Mouse (Mus musculus) heart, postnatal 0 days (tissue): ENCODE results near the gene Dnm1. TPM values are rescaled to one million over a fixed set of nuclear protein-coding genes. Genes with fewer than 3 reads are reported as not detected.
A peak's percentile ranks its signal among the peaks of the same experiment; 100 is the strongest.

Source experiments
- ATAC-seq: fragments of 200-750 bp; cut with Nextera tagmentation; 2 replicates; pipeline ENCODE4 v1.8.0; 2017; ENCODE audit warnings: low read depth, moderate number of reproducible peaks, moderate library complexity; ENCODE audit not compliant: insufficient read depth
- DNase-seq: peaks from one replicate; pipeline ENCODE4 v3.0.0-alpha.2; 2016; ENCODE audit warnings: low spot score
- H3K27ac ChIP-seq: fragments of 300-500 bp; sonication (generic); 2 replicates; pipeline ENCODE4 v1.5.1; 2014; ENCODE audit warnings: low read depth, mild to moderate bottlenecking
- H3K27me3 ChIP-seq: fragments of 300-500 bp; sonication (generic); 2 replicates; pipeline ENCODE4 v1.6.1; 2014; ENCODE audit warnings: low read length, mixed read lengths; ENCODE audit not compliant: control insufficient read depth, insufficient read depth
- H3K36me3 ChIP-seq: fragments of 300-500 bp; sonication (generic); replicated peaks from 2 replicates; pipeline ENCODE4 v1.6.1; 2014; ENCODE audit warnings: low read length, mixed read lengths; ENCODE audit not compliant: control insufficient read depth, insufficient read depth
- H3K4me1 ChIP-seq: fragments of 300-500 bp; sonication (generic); 2 replicates; pipeline ENCODE4 v1.6.1; 2014; ENCODE audit warnings: antibody characterized with exemption; ENCODE audit not compliant: control insufficient read depth, insufficient read depth
- H3K4me2 ChIP-seq: fragments of 300-500 bp; sonication (generic); 2 replicates; pipeline ENCODE4 v1.6.1; 2014; ENCODE audit warnings: low read depth, mild to moderate bottlenecking, low read length, moderate library complexity
- H3K4me3 ChIP-seq: fragments of 300-500 bp; sonication (generic); 2 replicates; pipeline ENCODE4 v1.5.1; 2014; ENCODE audit warnings: low read depth, low read length
- H3K9ac ChIP-seq: fragments of 300-500 bp; sonication (generic); replicated peaks from 2 replicates; pipeline ENCODE4 v1.6.1; 2014; ENCODE audit warnings: low read depth, low read length, mixed read lengths
- H3K9me3 ChIP-seq: fragments of 300-500 bp; sonication (generic); replicated peaks from 2 replicates; pipeline ENCODE4 v1.6.1; 2016; ENCODE audit warnings: low read length; ENCODE audit not compliant: control insufficient read depth
- CTCF ChIP-seq: IDR thresholded peaks from 2 replicates; pipeline ENCODE4 v1.5.1; 2016; ENCODE audit warnings: antibody characterized with exemption, control low read depth, low read depth
- EP300 ChIP-seq: IDR thresholded peaks from 2 replicates; pipeline ENCODE4 v1.6.1; 2016; ENCODE audit warnings: antibody characterized with exemption, low read depth
- WGBS: fragments of 180-500 bp; shearing (Covaris S2); extraction: QIAGEN DNeasy Blood & Tissue Kit; methylation state at CpG from one replicate; pipeline ENCODE4 v1.1.7; 2014; 5-methylcytosine and 5-hydroxymethylcytosine counted together
- polyA plus RNA-seq: library from polyadenylated mRNA; unstranded; fragments of >200 nt; fragmentation: Nextera tagmentation; extraction: Ambion mirVana; gene quantifications from 2 replicates; pipeline ENCODE4 v1.2.1, GENCODE M21; 2015
- total RNA-seq: library from RNA; depleted of rRNA; stranded (reverse); fragments of >200 nt; gene quantifications from 2 replicates; pipeline ENCODE4 v1.2.3, GENCODE M21; 2014; ENCODE audit warnings: low replicate concordance

The Dnm1 gene
- total and polyA plus RNA-seq, 2 experiments from 2014 or later = 1.5 to 10.3 TPM

DNA sequence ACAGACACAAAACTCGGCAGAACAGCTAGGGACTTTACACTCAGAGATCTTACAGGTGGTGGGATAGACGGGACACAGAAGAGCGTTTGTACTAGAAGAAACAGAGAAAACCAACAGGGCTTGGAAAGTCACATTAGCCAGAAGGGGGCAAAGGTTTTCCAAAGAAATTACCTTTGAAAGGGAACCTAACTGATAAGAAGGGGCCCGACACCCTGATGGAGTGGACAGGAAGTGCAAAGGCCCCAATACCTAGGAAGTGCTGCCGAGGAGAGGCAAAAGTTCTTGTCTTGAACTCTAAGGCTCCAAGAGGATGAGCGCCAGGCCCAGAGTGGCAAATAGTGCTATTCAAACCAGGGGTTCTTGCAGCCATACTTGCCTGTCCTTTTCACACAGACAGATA lies 698 bp upstream of the Dnm1 start:
- Histone ChIP-seq H3K4me1 (peaks cover 4% of the 10 kb centered on the region; the same call in 1 of the 2 replicates), H3K36me3 (no peaks in the 10 kb centered on the region), H3K27me3 (peaks cover 27% of the 10 kb centered on the region), H3K4me2 (no peak overlapping the region), H3K4me3 (no peak overlapping the region), H3K9me3 (no peaks in the 10 kb centered on the region), H3K9ac (no peak overlapping the region), H3K27ac (no peak overlapping the region)
- no peak for ATAC-seq
- no peak for TF ChIP-seq CTCF
- TF ChIP-seq EP300 = no peak
- WGBS = 64% methylated on average over 6 of the region's 6 CpGs
- DNase-seq = no peak

DNA sequence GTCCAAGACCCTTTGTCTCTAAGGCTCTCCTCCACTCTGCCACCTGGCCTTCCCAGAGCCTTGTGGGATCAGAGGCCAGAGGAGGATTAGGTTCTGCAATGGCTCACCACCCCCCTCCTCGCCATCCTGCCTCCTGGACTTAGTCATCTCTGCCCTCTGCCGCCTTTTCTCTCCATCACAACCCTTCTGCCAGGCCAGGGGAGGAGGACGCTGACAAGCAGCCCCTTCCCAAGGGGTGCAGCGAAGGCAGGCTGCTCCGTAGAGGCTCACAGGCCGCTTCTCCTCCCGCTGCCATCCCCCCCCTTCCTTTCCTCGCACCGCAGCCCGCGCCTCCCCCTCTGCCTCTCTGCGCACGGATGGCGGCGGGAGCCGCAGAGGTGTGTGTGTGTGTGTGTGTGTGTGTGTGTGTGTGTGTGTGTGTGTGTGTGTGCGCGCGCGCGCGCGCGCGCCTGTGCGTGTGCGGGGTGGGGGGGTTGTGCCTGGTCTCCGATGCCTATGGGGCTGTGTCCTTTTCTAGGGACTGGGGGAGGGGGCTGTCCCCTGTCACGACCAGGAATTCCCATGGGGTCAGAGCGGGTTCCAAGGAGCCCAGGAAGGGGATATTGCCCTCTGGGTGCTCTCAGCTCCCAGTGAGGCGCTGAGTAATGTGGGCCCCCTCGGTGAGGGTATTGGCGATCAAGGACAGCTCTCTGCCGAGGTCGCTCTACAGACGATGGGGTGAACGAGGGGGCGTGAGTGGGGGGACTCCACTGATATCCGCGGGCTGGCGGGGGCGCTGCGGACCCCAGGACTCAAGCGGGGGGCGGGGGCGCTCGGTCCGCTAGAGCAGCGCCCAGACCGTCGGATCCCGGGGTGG lies 759 bp downstream of the Dnm1 start, which contains the start of gene Ciz1:
Gene Ciz1 (plus strand): TSS at position 177 of the 856 bp plus-strand sequence.
- Histone ChIP-seq H3K4me1 (peaks cover 4% of the 10 kb centered on the region; the same call in 1 of the 2 replicates), H3K27me3 (peaks cover 27% of the 10 kb centered on the region), H3K36me3 (no peaks in the 10 kb centered on the region), H3K9me3 (no peaks in the 10 kb centered on the region), H3K4me2 (peak within 1 kb of the TSS; percentile 79), H3K27ac (no peak within 1 kb of the TSS), H3K9ac (peak within 1 kb of the TSS; percentile 51), H3K4me3 (peak within 1 kb of the TSS; percentile 48)
- no peak for TF ChIP-seq CTCF
- no peak for TF ChIP-seq EP300
- WGBS = 3% methylated on average over 42 of the region's 52 CpGs
- ATAC-seq (peak; percentile 12; the same call in 1 of the 2 replicates), DNase-seq (no peak)

DNA sequence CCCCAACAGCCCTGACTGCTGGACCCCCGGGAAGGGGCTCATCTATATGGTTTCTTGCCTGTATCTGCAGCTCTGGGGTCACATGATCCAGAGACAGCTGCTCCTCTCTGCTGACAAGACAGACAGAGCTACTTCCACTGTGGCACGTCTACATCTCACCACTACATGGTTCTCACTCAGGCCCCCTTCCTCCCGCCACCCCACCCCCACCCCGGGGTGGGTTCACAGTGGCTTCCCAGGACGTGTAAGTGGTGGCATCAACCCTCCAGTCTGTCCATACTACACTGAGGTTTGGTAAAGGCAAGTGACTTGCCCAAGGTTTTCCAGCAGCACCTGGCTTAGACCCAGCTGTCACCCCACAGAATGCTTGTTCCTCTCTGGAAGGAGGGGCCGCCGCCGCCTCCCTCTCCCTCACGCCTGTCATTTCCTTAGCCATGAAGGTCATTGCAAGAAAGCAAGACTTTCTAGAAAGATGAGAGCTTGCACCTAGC lies 1.6 kb downstream of the Dnm1 start:
- WGBS = 51% methylated on average over 9 of the region's 9 CpGs
- Histone ChIP-seq H3K4me1 (peaks cover 4% of the 10 kb centered on the region; the same call in 1 of the 2 replicates), H3K27me3 (peaks cover 30% of the 10 kb centered on the region), H3K27ac (no peak overlapping the region), H3K36me3 (no peaks in the 10 kb centered on the region), H3K9ac (no peak overlapping the region), H3K4me2 (peak overlapping the region; percentile 79; the same call in 1 of the 2 replicates), H3K4me3 (no peak overlapping the region), H3K9me3 (no peaks in the 10 kb centered on the region)
- ATAC-seq = no peak
- no peak for TF ChIP-seq EP300
- TF ChIP-seq CTCF = no peak
- no peak for DNase-seq

DNA sequence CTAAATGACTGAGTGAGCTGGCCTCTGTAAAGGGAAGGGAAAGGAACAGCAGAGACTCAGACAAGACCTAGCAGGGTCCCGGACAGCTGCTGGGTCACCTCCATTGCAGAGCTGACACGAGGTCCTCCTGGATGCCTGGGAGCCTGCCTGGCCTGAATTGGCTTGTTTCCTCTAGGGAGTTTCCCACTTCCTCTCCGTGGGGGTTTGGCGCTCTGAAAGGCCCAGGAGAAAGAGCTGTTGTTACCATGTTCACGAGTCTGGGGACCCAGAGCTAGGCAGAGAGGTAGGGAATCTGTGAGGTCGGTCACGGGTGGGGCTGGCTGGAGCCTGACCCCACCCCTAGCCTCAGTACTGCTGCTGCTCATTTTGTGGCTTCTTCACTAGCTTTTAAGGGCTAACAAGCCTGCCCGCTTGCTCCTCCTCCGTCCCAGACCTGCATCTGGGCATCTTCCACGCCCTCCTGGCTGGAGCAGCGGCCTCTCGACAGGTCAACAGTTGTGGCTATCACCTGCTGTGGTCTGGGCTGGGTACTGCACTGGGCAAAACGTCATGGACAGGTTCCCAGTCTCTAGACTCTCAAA lies 2.6 kb downstream of the Dnm1 start:
- no peak for DNase-seq
- Histone ChIP-seq H3K27ac (no peak overlapping the region), H3K4me1 (peaks cover 4% of the 10 kb centered on the region; the same call in 1 of the 2 replicates), H3K4me3 (no peak overlapping the region), H3K9ac (no peak overlapping the region), H3K4me2 (no peak overlapping the region), H3K27me3 (peaks cover 30% of the 10 kb centered on the region), H3K36me3 (no peaks in the 10 kb centered on the region), H3K9me3 (no peaks in the 10 kb centered on the region)
- WGBS = 54% methylated on average over 13 of the region's 13 CpGs
- TF ChIP-seq CTCF (no peak), EP300 (no peak)
- ATAC-seq = no peak

DNA sequence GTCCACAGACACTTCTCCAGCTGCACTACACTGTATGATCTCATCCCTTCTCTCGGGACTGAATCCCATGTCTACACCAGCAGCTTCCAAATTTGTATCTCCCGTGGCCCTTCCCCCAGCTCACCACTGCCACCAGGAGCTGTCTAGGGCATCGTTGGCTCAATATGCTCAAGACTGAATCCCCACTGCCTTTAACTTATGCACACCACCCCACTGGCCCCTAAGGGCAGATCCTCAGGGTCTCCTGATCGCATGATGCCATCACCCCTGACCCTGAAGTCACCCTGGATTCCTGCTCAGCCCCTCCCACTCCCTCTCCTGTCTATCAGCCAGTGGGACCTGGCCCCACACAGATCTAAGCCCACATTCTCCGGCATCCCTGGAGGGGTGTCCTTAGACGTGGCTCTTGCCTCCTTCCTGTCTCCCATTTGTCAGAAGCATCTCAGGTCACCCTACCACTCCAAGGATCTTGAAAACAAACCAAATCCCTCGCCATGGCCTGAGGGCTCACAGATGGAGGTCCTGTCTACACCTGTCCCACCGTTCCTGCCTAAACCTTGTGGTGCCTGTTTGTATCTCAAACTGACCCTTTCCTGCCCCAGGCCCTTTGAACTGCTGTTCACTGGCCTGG lies 3.4 kb downstream of the Dnm1 start:
- WGBS = 49% methylated on average over 8 of the region's 8 CpGs
- peaks cover 30% of the 10 kb centered on the region for H3K27me3 ChIP-seq
- no peak for DNase-seq

More for the DNA sequence above, 3.4 kb downstream of the Dnm1 start:
- H3K4me2 ChIP-seq = no peak overlapping the region
- peaks cover 4% of the 10 kb centered on the region; the same call in 1 of the 2 replicates for H3K4me1 ChIP-seq
- ATAC-seq = no peak
- no peak overlapping the region for H3K9ac ChIP-seq
- H3K27ac ChIP-seq = no peak overlapping the region
- no peak overlapping the region for H3K4me3 ChIP-seq
- no peak for TF ChIP-seq CTCF
- TF ChIP-seq EP300 = no peak
- H3K36me3 ChIP-seq = no peaks in the 10 kb centered on the region
- H3K9me3 ChIP-seq = no peaks in the 10 kb centered on the region
